Mouse (Mus musculus) gastrocnemius, postnatal 25 days (tissue): ENCODE results near the gene Duoxa2. TPM values are rescaled to one million over a fixed set of nuclear protein-coding genes. Genes with fewer than 3 reads are reported as not detected.
"Not testable (repeated sequence)": the region's sequence is repeated elsewhere in the genome, so short reads cannot be mapped to it uniquely, and the experiment has no call there.

ENCODE experiments used
- DNase-seq: peaks from one replicate; pipeline ENCODE4 v3.0.0; 2022
- total RNA-seq, 2 experiments: library from RNA; stranded (reverse); gene quantifications; 1 replicate in 1 of 2; 2 replicates in 1 of 2; pipeline ENCODE4 v1.2.3; 2021

Duoxa2 gene
- total RNA-seq, 2 experiments from 2014 or later, result not detected

DNA sequence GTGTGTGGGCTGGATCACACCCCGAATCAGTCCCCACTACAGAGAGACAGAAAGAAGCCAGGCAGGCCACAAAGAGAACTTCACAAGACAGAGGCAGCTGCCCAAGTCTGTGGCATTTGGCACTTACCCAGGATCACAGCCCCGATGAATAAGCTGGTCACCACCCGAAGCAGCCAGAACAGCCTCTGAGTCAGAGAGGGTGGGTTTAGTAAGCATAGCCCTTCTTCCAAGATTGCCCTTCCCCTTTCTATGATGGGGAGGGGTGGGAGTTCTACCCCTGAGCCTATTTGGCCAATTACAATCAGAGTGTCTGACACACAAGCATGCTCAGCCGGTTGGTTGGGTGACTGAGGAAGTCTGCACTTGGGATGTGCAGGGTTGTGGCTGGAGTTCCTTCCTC lies 7.5 kb downstream of the Duoxa2 start:
- DNase-seq, result no peak

DNA sequence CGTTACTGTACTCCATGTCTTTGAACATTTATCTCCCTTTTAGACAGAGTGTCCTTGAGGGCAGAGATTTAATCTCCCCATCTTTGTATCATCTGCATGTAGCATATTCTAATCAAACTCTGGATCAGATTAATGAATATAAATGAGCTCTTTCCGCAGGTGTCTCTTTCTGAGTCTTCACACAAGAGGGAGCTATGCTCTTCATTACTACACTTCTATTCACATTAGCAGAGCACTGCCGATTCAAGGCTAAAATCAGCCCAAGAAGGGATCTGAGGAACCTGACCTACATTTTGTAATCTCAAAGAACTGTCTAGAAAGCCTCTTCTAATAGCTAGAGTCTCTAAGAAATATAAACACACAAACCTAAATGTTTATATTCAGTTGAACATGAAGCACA lies 10.9 kb downstream of the Duoxa2 start:
- no peak for DNase-seq

GRCm38 (mm10) chr2:122311561-122311960 lies 12.9 kb downstream of the Duoxa2 start:
- DNase-seq, result no peak

DNA sequence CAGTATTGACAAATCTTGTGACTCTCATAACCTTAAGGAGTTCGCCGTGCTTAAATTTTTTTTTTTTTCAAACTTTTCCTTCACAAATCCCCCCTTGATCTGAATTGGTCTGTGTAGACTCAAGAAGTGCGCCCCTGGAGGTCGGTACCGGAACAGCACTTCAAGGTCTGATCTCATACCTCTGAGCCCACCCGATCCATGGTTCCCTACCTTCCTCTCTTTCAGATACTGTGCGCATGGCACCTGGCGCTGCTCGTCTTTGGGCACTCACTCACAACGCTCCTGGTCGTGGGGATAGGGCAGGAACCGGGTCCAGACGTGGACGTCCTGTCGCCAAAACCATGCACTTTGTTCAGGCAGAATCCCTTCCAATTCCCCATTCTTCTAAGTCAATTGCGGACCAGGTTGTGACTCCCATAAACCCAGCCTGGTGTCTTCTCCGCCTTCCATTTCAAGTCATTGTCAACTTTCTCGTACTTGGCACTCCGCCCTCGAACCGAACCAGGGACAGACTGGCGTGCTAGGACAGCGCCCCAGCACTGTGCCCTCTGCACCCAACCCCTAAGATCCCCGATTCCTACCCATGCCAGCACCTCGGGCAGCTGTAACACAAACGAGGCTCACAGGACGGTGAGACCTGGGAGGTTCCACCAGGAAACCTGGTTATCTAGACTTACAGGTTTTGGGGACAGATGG lies 14.2 kb downstream of the Duoxa2 start:
- DNase-seq, result no peak

GRCm38 (mm10) chr2:122313536-122313935 lies 14.8 kb downstream of the Duoxa2 start, which contains the start of gene Duoxa1:
Gene Duoxa1 (minus strand): TSS chr2:122313730.
- no peak for DNase-seq

- no peak for DNase-seq
These were observed 16.7 kb downstream of the Duoxa2 start, which contains the start of gene Duox1 for GRCm38 (mm10) chr2:122315372-122315771. Gene Duox1 (plus strand): TSS chr2:122315672.

GRCm38 (mm10) chr2:122317384-122317783 lies 18.7 kb downstream of the Duoxa2 start:
- DNase-seq, result peak; percentile 29

GRCm38 (mm10) chr2:122323960-122324359 lies 25.3 kb downstream of the Duoxa2 start:
- DNase-seq, result no peak

DNA sequence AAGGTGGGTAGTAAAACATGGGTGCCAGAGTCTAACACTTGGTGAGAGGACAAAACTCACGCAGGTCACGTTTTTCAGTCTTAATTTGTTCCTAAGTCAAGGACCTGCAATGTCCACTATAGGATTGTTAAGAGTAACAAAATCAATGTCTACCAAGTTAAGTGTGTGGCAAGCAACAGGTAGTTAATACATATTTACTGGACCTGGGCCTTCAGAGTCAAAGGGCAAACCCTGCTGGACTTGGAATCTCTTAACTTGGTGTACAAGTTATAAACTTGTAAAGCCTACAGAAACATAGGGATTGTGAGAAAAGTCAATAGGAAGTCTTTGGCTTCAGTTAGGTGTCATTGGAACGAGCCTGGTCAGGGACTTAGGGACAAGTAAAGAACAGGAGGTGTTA lies 25.9 kb downstream of the Duoxa2 start:
- no peak for DNase-seq

- no peak for DNase-seq
These were observed 26.7 kb downstream of the Duoxa2 start for GRCm38 (mm10) chr2:122325361-122325760.

DNA sequence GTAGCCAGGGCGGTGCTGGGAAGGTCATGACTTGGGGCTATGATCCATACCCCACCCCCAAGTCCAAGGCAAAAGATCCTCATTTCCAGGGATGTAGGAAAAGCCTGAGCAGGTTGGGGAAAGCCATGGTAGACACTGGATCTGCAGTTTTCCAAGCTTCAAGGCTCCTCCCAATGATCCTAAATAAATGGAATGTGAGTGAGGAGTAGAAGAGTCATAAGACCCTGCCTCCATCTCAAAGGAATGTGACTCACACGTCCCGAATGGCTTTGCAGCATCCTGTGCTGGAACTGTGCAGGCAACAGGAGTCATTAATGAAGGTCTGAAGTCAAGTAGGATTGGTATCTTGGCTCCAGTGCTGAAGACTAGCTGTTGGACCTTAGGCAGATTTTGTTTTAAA lies 29.3 kb downstream of the Duoxa2 start:
- DNase-seq, result no peak

DNA sequence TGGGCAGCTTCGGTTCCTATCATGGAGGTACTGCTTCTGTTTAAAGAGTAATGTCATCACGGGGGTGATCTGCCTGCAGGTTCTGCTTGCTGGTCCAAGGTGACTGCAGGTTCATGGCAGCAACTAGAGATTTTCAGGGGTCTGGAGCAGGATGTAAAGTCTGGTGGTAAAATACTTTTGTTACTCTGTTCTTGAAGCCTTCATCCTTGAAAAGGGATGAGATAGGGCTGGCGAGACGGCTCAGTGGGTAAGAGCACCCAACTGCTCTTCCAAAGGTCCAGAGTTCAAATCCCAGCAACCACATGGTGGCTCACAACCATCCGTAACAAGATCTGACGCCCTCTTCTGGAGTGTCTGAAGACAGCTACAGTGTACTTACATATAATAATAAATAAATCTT lies 31.6 kb downstream of the Duoxa2 start:
- DNase-seq, result not testable (repeated sequence)

- DNase-seq, result no peak
These were observed 33.5 kb downstream of the Duoxa2 start for GRCm38 (mm10) chr2:122332222-122332621.

- DNase-seq, result no peak
These were observed 35.5 kb downstream of the Duoxa2 start for GRCm38 (mm10) chr2:122334170-122334569.

DNA sequence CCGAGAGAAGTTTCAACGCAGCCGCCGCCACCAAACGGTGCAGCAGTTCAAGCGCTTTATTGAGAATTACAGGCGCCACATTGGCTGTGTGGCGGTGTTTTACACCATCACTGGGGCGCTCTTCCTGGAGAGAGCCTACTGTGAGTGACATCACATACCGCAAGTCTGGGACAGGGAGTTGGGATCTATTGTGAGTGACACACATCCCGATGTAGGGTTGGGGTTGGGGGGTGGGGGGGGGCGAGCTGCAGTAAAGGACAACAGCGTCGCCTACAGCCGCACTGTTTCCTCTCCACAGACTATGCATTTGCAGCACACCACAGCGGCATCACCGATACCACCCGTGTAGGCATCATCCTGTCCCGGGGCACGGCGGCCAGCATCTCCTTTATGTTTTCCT lies 38.6 kb downstream of the Duoxa2 start:
- DNase-seq, result no peak

DNA sequence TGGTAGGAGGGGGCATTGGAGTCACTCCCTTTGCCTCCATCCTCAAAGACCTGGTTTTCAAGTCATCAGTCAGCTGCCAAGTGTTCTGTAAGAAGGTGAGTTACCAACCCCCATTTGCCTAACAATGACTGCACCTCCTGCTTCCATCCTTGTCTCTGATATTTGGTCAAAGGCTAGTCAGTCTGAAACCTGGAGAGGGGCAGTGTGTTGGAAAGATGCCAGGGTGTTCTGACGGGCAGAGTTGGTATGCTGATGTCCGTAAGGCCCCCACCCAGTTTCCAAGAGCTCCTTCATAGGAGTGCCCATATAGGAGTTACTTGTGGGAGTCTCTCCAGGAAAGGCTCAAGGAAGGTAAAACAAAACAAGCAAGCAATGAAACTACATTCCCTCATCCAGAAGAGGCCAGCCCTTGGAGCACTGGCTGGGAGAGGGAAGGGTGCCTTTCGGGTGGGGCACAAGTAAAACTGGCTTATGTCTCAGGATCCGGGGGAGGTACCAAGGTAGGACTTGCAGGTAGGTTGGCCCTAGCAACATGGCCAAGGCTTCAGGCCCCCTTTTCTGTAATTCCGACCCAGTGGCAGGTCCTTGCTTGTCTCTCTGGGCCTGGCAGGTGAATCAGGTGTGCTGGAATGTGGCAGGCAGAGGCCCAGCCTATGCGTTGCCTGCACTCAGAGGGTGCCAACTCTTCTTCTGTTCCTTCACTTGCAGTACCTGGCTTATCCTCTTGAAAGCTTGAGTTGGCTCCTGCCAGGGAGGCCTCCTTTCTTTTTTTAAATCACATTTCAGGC lies 46.6 kb downstream of the Duoxa2 start:
- no peak for DNase-seq

DNA sequence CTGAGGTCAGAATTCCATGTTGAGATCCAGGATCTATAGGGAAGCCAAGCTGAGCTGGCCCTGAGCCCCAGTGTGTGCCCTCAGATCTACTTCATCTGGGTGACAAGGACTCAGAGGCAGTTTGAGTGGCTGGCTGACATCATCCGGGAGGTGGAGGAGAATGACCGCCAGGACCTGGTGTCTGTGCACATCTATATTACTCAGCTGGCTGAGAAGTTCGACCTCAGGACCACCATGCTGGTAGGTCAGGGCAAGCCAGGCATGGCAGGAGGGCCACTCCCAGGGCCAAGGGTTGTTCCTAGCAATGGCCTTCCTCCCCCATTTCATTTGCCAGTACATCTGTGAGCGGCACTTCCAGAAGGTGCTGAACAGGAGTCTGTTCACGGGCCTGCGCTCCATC lies 47.5 kb downstream of the Duoxa2 start:
- not testable (repeated sequence) for DNase-seq

DNA sequence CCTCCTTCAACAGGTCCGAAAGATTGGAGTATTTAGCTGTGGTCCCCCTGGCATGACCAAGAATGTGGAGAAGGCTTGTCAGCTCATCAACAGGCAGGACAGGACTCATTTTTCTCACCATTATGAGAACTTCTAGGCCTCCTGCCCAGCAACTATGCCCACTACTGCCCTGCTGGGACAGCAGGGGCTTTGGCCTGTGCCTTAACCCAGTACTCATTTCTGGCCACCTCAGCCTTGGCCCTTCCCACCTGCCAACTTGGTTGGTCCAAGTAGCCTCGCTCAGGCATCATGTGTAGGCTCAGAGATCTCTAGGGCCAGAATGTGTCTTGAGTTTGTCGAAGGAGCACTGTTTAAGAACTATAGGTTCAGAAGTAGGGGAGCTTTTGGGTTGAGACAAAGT lies 48.6 kb downstream of the Duoxa2 start:
- no peak for DNase-seq

DNA sequence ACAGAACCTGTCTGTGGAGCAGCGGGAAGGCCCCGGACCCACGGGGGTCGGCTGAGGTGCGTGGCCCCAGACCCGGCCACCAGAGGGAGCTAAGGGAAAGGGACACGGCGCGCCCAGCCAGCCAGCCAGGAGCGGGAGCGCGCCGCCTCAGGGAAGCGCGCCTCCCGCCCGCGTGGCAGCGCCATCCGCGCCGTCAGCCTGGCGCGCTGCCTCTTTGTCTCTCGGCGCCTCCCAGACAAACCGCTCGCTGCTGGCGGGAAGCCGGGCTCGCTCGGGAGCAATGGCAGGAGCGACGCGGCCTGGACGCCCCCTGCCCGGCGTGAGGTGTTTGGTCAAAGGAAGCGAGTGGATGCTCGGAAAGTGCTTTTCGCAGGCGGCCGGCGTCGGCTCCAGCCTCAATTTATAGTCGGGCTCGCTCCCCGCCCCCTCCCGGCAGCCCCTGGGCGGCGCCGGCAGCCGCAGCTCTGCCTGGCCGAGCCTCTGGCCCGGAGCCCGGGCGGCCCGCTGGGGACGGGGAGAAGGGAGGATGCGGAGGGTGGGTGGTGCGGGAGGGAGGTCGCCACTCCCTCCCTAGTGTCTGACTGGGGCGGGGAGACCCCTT lies 49.9 kb downstream of the Duoxa2 start:
- peak; percentile 91 for DNase-seq

DNA sequence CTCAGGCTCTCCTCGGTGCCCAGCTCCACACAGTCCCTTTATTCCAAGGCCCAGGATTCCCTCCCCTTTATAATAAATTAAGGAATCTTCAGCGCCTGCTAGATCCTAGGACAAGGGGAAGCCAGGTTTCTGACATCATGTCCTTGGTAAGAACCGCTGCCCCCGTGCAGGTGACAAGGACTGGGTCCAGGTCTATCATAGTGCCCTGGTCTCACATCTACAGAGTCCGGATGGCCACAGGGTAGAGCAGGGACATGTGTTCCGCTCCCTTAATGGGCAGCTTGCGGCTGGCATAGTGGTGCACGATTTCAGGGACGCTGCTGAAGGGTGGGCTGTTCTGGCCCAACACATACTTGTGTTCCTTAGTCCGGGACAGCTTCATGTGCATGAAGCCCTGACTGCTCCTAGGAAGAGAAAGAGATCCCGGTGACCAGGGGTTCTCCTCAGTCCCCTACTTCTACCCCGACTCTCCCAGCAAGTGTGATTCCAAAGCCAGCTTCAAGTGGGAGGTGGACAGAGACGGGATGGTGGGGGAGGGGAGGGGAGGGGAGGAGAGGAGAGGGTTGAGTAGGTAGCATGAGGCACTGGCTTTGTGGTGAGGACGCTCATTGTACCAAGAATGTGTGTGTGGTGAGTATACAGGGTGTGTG lies 50.6 kb downstream of the Duoxa2 start:
- DNase-seq, result no peak

GRCm38 (mm10) chr2:122351156-122351930 lies 52.6 kb downstream of the Duoxa2 start:
- DNase-seq, result no peak

- DNase-seq, result no peak
These were observed 53.2 kb downstream of the Duoxa2 start for GRCm38 (mm10) chr2:122351931-122352329.
